Mouse (Mus musculus) forebrain, embryonic 11.5 days (tissue): Measurements from ENCODE around the gene Lrrfip1. TPM values are rescaled to one million over a fixed set of nuclear protein-coding genes. Genes with fewer than 3 reads are reported as not detected.

Experiments
- ATAC-seq: fragments of 200-750 bp; cut with Nextera tagmentation; replicated peaks from 2 replicates; pipeline ENCODE4 v1.8.0; 2017; ENCODE audit warnings: moderate TSS enrichment; ENCODE audit not compliant: low FRiP score
- DNase-seq: peaks from one replicate; pipeline ENCODE4 v3.0.0-alpha.2; 2017; ENCODE audit warnings: low spot score
- H3K27ac ChIP-seq: fragments of 300-500 bp; sonication (generic); 2 replicates; pipeline ENCODE4 v1.5.1; 2014; ENCODE audit warnings: low read depth, low read length
- H3K27me3 ChIP-seq: fragments of 300-500 bp; sonication (generic); 2 replicates; pipeline ENCODE4 v1.6.1; 2014; ENCODE audit warnings: mild to moderate bottlenecking, low read length, mixed read lengths; ENCODE audit not compliant: control insufficient read depth, insufficient read depth
- H3K36me3 ChIP-seq: fragments of 300-500 bp; sonication (generic); 2 replicates; pipeline ENCODE4 v1.6.1; 2014; ENCODE audit warnings: mild to moderate bottlenecking, low read length, moderate library complexity, mixed read lengths; ENCODE audit not compliant: control insufficient read depth, insufficient read depth
- H3K4me1 ChIP-seq: fragments of 300-500 bp; sonication (generic); replicated peaks from 2 replicates; pipeline ENCODE4 v1.6.1; 2014; ENCODE audit warnings: low read length, mixed read lengths; ENCODE audit not compliant: control insufficient read depth, insufficient read depth
- H3K4me2 ChIP-seq: fragments of 300-500 bp; sonication (generic); 2 replicates; pipeline ENCODE4 v1.6.1; 2014; ENCODE audit warnings: low read depth, mild to moderate bottlenecking, low read length, moderate library complexity, mixed read lengths; ENCODE audit not compliant: severe bottlenecking
- H3K4me3 ChIP-seq: fragments of 300-500 bp; sonication (generic); 2 replicates; pipeline ENCODE4 v1.5.1; 2014; ENCODE audit warnings: low read depth, low read length
- H3K9ac ChIP-seq: fragments of 300-500 bp; sonication (generic); 2 replicates; pipeline ENCODE4 v1.6.1; 2014; ENCODE audit warnings: low read length
- H3K9me3 ChIP-seq: fragments of 300-500 bp; sonication (generic); 2 replicates; pipeline ENCODE4 v1.6.1; 2016; ENCODE audit warnings: low read length, mixed read lengths; ENCODE audit not compliant: control insufficient read depth
- WGBS: fragments of 180-500 bp; shearing (Covaris S2); extraction: QIAGEN DNeasy Blood & Tissue Kit; methylation state at CpG from one replicate; pipeline ENCODE4 v1.1.7; 2014; 5-methylcytosine and 5-hydroxymethylcytosine counted together
- polyA plus RNA-seq: library from polyadenylated mRNA; unstranded; fragments of >200 nt; fragmentation: Nextera tagmentation; extraction: Ambion mirVana; gene quantifications from 2 replicates; pipeline ENCODE4 v1.2.1, GENCODE M21; 2014

Lrrfip1 gene
- polyA plus RNA-seq, 1 experiment from 2014 or later: 21.4 TPM

DNA sequence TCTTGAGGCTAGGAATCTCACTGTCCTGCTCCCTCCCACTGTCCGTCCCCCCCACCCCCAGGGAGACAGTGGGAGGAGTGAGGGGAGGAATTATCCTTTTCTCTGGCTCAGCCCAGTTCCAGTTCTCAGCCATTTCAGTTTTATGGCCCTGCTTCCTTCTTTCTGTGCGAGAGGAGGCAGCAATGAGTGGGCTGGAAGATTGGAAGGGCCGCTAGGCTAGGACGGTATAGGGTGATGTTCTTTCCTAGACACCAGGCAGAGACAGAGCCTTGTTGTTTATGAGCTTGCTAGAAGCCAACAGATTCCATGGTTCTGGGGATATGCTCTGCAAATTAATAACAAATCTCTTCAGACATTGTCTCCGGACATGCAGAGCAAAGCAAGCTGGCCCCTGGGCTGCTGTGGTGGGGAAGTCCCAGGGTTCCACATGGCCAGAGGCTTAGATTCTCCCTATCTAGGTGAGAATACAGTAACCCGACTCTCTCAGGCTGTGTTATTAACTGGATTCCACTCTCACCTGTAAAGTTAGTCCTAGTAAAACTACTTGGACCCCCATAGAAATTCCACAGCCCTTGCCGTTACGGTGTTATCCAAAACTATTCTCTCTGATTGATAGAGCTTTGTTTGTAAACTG lies 53.0 kb downstream of the Lrrfip1 start:
- Histone ChIP-seq H3K27ac (no peak overlapping the region), H3K4me1 (peaks cover 3% of the 10 kb centered on the region; the same call in 1 of the 2 replicates), H3K27me3 (peaks cover 5% of the 10 kb centered on the region), H3K4me3 (no peak overlapping the region), H3K36me3 (no peaks in the 10 kb centered on the region), H3K4me2 (no peak overlapping the region), H3K9me3 (no peaks in the 10 kb centered on the region), H3K9ac (no peak overlapping the region)
- WGBS: 81% methylated on average over 8 of the region's 8 CpGs
- no peak for ATAC-seq
- DNase-seq: no peak

DNA sequence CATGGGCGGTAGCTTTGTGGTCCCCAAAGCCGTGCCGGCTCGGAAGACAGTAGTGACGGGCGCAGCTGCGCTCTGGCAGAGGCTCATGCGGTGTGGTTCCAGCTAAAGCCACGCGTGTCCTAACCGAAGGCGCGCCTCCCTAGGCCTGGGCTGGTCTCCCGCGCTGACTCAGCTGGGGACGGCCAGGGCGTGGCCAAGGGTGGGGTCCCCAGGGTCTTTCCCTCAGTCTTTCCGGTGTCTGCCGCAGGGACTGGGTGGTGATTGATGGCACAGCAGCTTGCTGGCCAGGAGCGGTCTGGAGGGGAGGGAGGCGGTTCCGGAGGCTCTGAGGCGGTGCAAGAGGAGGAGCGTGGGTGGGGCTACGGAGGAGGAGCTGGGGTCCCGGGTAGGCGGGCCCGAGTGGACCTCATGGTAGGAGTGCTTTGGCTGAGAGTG lies 54.2 kb downstream of the Lrrfip1 start:
- Histone ChIP-seq H3K36me3 (no peaks in the 10 kb centered on the region), H3K4me2 (peak overlapping the region; percentile 91), H3K9me3 (no peaks in the 10 kb centered on the region), H3K4me3 (peak overlapping the region; percentile 39), H3K4me1 (peaks cover 3% of the 10 kb centered on the region; the same call in 1 of the 2 replicates), H3K9ac (peak overlapping the region; percentile 29), H3K27ac (no peak overlapping the region), H3K27me3 (peaks cover 5% of the 10 kb centered on the region)
- ATAC-seq (peak; percentile 95), DNase-seq (peak; percentile 93)
- under 1% methylated on average over 28 of the region's 28 CpGs for WGBS

DNA sequence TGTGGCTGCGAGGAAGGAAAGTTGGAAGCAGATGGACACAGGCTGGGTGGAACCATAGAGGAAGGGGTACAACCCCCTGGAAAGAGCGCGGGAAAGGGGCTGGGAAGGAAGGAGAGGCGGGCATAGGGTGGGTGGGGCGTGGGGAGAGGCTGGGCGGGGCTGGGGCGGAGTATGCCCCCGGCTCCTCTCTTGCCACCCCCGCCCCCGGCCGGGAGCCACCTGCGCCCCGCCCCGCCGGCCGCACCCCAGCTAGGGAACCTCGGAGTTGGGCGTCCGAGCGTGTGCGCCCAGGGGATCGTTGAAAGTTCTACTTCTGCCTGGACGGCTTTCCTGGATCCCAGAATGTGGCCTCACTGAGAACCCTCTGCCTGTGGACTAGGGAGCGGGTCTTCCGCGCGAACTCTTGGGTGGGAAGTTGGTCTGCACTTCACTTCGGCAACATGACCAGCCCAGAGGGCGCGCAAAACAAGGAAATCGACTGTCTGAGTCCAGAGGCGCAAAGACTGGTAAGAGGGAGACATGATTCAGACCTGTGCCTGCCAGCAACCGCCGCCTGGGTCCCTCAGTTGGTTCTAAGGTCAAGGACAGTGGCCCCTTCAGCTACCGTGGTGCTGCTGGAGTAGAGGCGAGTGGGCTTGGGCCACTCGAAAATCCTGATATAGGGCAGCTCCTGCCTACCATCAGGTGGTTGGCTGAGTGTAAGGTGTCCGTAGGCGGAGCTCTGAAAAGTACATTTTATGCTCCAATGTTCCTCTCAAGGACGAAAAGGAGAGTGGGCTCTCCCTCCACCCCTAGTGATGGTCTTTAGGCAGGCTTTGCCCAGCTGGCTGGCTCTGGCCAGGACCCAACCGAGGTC lies 54.9 kb downstream of the Lrrfip1 start:
- Histone ChIP-seq H3K4me1 (peaks cover 3% of the 10 kb centered on the region; the same call in 1 of the 2 replicates), H3K27ac (no peak overlapping the region), H3K27me3 (peaks cover 5% of the 10 kb centered on the region), H3K9ac (peak overlapping the region; percentile 29), H3K36me3 (no peaks in the 10 kb centered on the region), H3K9me3 (no peaks in the 10 kb centered on the region), H3K4me2 (peak overlapping the region; percentile 91), H3K4me3 (peak overlapping the region; percentile 39)
- DNase-seq (no peak), ATAC-seq (peak; percentile 81)
- 3% methylated on average over 35 of the region's 41 CpGs for WGBS

DNA sequence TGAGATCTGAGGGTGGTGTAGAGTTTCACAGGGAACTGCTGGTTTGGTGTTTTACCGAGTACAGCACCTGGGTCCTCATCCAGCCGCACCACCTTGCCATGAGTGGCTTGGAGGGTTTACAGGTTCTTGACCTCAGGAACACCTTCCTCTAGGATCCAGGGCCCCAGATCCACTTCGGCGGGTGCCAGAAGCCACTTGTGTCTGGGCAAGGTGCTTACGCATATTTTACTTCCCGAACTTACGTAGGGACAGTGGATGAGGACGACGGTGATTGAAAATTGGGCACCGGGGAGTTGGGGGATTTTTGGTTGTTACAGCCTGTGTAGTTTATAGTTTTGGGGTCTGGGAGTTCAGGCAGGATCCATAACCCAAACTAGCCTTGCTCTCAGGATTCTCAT lies 55.5 kb downstream of the Lrrfip1 start:
- Histone ChIP-seq H3K9ac (no peak overlapping the region), H3K36me3 (no peaks in the 10 kb centered on the region), H3K27me3 (peaks cover 5% of the 10 kb centered on the region), H3K27ac (no peak overlapping the region), H3K4me2 (peak overlapping the region; percentile 91), H3K4me1 (peaks cover 3% of the 10 kb centered on the region; the same call in 1 of the 2 replicates), H3K4me3 (peak overlapping the region; percentile 39; the same call in 1 of the 2 replicates), H3K9me3 (no peaks in the 10 kb centered on the region)
- no peak for DNase-seq
- WGBS: 57% methylated on average over 10 of the region's 10 CpGs
- ATAC-seq: no peak

DNA sequence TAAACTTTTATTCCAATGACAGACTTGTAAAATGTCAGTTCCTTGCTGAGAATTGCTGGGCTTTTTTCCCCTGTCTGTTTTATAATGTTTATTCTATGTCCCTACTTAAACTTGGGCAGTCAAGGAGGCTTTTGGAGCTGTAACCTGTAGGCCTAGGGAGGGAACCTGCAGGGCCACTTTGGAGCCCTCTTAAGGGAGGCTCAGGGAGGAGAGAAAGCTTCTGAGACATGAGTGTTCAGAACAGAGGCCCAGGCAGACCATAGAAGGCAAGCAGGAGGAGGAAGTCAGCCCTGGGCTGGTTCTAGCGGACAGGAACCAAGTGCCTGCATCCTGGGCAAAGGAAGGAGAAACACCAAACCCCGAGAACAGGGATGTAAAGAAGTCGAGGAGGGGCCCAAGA lies 56.3 kb downstream of the Lrrfip1 start:
- H3K36me3 ChIP-seq: no peaks in the 10 kb centered on the region
- ATAC-seq: no peak
- H3K4me1 ChIP-seq: peaks cover 3% of the 10 kb centered on the region; the same call in 1 of the 2 replicates
- H3K27ac ChIP-seq: no peak overlapping the region
- no peaks in the 10 kb centered on the region for H3K9me3 ChIP-seq
- no peak overlapping the region for H3K9ac ChIP-seq
- WGBS: 90% methylated on average over 3 of the region's 3 CpGs
- H3K4me3 ChIP-seq: no peak overlapping the region
- no peak for DNase-seq
- H3K4me2 ChIP-seq: no peak overlapping the region
- peaks cover 5% of the 10 kb centered on the region for H3K27me3 ChIP-seq

DNA sequence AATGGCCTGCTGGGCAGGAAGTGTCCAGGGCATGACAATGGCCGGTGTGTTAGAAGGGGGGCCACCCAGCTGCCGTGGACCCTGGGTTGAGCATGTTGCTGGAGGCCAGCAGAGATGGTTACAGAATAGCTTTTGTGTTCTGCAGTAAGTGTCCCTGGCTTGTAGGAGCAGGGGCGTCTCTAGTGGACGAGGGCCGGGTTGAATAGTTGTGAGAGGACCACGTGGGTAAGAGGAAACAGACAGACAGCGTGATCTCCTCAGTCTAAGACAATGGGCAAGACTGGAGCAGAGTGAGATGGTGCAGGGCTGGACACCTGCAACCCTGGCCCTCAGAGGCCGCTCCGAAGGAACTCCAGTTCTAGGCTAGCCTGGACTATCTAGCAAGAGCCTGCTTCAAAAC lies 57.2 kb downstream of the Lrrfip1 start:
- no peaks in the 10 kb centered on the region for H3K9me3 ChIP-seq
- WGBS: 73% methylated on average over 9 of the region's 9 CpGs
- H3K27ac ChIP-seq: no peak overlapping the region
- H3K4me2 ChIP-seq: no peak overlapping the region
- no peak overlapping the region for H3K4me3 ChIP-seq
- H3K27me3 ChIP-seq: peaks cover 5% of the 10 kb centered on the region
- H3K4me1 ChIP-seq: peaks cover 3% of the 10 kb centered on the region; the same call in 1 of the 2 replicates
- H3K9ac ChIP-seq: 0 out of 2 replicates have a peak overlapping the region, but pooled peaks have one; percentile 8
- DNase-seq (no peak), ATAC-seq (no peak)
- no peaks in the 10 kb centered on the region for H3K36me3 ChIP-seq

DNA sequence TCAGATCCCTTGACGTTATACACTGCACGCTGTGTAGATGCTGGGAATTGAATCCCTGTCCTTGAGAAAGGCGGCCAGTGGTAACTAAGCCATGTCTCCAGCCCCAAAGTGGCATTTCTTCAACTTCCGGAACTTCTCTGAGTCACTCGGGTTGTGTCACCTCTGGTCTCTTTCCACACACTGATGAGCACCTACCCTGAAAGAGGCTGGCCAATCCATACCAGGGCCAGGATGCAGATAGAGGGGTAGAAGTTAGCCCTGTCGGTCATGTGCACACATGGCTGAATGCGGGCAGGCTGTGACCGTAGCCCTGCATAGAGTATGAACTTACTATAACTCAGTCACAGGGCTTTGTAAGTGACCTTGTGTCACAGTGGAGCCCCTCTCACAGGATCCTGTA lies 57.9 kb downstream of the Lrrfip1 start:
- ATAC-seq (no peak), DNase-seq (no peak)
- Histone ChIP-seq H3K4me1 (peaks cover 3% of the 10 kb centered on the region; the same call in 1 of the 2 replicates), H3K36me3 (no peaks in the 10 kb centered on the region), H3K9ac (no peak overlapping the region), H3K27ac (no peak overlapping the region), H3K4me2 (no peak overlapping the region), H3K4me3 (no peak overlapping the region), H3K27me3 (peaks cover 5% of the 10 kb centered on the region), H3K9me3 (no peaks in the 10 kb centered on the region)
- WGBS: 91% methylated on average over 8 of the region's 8 CpGs

DNA sequence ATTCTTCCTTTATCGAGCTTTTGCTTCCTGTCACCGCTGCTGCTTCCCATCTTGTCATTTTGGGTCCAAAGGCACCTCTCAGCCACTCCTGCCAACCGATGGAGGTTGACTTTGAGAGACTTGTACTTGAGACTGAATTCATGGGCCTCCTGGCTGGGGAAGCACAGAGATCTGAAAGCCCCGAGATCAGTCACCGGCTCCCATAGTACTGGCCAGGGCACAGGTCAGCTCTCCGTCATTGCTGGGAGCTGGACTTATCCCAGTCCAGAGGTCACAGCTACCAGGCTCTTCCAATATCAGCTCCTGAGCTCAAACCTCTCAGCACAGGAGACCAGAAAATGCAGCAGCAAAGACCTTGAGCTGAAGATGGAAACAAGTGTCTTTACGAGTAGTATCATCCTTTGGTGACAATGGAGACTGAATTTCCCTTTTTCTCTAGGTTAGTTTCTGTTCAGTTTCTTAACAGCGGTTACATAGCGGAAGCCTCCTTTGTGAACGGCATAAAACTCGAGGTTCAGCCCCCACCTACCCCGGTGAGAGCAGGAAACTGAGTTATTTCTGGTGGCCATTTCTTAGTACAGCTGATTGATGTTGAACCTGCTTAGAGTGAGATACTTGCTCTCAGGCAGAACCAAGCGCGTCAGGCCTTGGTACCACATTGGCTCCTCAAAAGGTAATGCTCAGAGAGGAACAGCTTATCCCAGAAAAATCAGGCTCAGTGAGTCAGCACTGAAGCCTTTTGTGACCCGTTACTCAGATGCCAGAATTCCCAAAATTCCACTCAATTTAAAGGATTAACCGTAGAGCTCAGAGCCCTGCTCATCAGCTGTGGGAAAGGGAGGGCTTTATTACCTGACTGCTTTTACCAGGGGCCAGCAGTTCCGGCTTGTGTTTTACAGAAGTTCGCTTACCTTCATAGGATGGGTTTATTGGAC lies 59.0 kb downstream of the Lrrfip1 start:
- H3K9me3 ChIP-seq: no peaks in the 10 kb centered on the region
- no peak overlapping the region for H3K4me3 ChIP-seq
- ATAC-seq: no peak
- H3K9ac ChIP-seq: no peak overlapping the region
- H3K36me3 ChIP-seq: no peaks in the 10 kb centered on the region
- WGBS: 69% methylated on average over 18 of the region's 18 CpGs
- DNase-seq: no peak
- H3K27ac ChIP-seq: no peak overlapping the region
- no peak overlapping the region for H3K4me2 ChIP-seq
- peaks cover 3% of the 10 kb centered on the region; the same call in 1 of the 2 replicates for H3K4me1 ChIP-seq
- H3K27me3 ChIP-seq: peaks cover 2% of the 10 kb centered on the region; the same call in 1 of the 2 replicates
